Mouse (Mus musculus) mesoderm, embryonic 11.5 days (tissue): ENCODE data around the gene Tmem266.

Source experiments
- DNase-seq: peaks from one replicate; pipeline ENCODE4 v3.0.0-alpha.2; 2012; ENCODE audit warnings: low read depth, low spot score

The Tmem266 gene

DNA sequence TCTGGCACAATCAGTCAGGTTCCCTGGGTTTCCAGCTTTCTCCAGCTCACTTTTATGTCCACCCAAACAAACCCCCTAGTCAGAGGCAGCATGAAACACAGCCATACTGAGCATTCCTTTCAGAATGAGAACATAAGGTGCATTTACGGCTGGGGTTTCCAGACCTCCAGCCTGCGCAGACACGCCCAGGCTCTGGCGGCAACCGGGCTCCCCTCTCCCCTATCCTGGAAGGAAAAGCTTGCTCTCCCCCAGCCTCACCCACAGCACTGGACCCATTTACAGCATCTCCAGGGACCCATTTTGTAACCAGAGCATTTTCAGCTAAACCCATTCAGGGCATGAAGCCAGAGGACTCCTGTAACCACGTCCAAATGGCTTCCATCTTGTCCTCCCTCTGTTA lies 123.3 kb downstream of the Tmem266 start:
- no peak for DNase-seq

DNA sequence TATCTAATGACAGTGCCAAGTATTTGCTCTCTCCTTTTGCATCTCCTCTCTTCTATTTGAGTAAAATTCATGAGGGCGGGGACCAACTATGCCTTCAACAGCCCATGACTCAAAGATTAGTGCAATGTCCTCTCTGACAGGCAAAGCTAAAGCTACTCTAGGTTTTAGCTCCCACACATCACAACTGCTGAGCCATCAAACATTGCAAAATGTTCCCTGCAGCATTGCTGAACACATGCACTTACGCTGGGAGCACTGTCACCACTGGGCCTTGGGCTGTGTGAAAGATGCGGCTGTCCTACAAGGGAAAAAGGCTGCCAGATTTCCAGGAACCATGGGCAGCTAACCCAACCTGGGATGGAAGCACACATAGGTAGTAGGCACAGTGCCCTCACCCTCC lies 124.7 kb downstream of the Tmem266 start:
- DNase-seq: no peak

DNA sequence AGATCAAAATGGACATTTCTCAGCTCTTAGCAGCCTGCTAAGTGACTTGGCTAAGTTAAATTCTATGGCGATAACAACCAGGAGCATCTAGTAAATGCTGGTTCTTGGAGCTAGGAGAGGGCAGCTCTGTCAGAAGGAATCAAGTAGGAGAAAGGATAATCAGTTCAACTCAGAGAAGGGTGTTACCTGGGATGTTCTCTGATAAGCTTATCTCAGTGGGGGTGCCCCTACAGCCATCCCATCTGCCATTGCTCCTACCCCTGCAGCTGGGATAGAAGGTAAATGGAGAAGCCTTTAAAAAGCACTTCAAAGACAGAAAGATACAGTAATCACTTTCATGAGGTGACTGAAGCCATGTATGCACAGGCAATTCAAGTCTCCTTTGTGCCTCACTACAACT lies 126.2 kb downstream of the Tmem266 start:
- no peak for DNase-seq

DNA sequence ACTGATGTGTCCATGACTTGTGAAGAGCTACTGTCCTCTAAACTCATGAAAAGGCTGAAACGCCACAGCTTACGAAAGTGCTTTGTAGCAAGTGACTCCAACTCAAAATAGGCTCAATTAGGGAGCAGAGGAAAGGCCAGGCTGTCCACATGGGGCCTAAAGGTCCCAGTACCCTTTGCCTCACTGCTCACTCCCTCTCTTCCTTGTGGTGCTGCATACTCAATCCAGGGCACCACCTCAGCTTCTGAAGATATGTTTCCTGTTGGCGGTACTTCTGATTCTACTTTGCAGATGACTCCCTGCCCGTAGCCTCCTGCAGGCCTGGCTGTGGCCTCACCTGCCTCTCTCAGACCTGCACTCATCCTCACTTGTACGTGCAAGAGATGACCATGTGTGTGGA lies 126.7 kb downstream of the Tmem266 start:
- DNase-seq: no peak

DNA sequence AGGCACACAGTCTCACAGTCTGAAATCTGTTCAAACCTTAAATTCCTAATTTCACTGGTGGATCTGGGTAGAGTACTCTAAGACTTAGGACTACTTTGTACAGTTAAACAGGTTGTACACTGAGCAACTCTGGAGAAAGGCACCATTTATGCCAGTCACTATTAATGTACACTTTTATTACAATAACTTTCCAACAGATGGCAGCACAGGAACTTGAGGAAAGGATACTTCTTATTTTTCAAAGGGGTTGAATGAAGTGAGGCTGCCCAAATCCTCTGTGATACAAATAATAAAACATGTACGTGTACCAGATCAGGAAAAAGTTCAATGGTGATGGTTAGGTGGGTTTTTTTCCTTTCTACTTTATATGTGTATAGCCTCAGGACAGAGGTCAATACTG lies 141.7 kb downstream of the Tmem266 start:
- DNase-seq: no peak

DNA sequence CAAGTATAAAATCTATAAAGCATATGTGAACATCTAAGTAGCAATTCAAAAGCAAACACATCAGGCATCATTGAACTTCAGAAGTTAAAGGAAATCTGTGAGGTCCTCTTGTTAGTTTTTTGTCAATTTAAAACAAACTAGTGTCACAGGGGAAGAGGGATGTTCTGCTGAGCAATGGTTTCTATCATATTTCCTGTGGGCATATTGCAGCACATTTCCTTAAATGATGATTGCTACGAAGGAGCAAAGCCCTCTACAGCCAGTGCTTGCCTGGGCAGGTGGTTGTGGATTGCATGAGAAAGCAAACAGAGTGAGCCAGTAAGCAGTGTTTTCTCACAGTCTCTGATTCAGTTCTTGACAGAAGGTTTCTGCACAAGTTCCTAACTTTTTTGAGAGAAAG lies 149.4 kb downstream of the Tmem266 start:
- no peak for DNase-seq

DNA sequence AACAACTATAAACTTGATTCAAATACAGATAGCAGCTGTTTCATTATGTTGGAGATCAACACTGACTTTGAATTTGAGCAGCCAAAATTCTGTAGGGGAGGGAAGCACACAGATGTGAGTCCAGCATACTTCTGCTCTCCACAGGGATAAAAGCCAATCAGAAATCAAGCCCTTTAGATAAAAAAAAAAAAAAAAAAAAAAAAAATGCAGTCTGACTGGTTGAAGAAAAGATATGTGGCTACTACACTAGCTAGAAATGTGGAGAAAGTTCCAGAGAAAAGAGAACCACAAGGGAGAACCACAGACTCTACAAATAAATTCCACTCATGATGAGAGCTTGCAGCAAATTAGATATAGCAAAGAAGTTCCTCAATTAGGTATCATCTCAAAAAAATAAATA lies 152.0 kb downstream of the Tmem266 start:
- no peak for DNase-seq

DNA sequence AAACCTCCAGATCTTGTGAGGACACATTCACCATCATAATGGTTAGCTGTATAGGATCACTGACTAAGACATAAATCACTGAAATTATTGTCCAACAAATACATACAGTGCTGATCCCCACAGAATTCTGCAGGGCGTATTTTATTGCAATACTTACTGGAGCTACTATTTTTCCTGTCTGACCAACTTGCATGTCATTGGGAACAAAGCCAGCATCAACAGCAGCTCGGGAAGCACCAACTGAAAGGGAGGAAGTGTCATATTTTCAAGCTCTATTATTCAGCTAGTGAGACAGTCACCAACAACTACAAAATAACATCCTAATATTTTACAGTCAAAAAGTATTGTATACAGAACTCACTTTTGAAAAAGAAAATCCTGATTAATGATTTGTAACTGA lies 155.4 kb downstream of the Tmem266 start:
- DNase-seq: no peak
